Mouse (Mus musculus): ENCODE measurements around the gene Rhbdd2. TPM values are rescaled to one million over a fixed set of nuclear protein-coding genes. Genes with fewer than 3 reads are reported as not detected.
A peak's percentile ranks its signal among the peaks of the same experiment; 100 is the strongest.

Gene Rhbdd2
- total RNA-seq, 2 experiments from 2014 or later = 4.3 to 14.1 TPM

DNA sequence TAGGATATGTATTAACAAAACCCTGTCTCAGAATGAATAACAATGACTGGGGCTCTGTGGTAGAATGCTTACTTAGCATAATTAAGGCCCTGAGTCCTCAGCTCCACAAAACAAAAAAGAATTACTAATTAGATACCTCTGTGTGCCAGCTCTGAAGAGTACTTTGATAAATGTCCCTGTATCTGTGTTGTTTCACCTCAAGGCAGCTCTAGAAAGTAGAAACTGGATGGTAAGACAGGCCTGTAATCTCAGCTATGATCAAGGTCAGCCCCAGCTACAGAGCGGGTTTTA, 11.1 kb downstream of the Rhbdd2 start:
- ATAC-seq (replicated peaks; ENCODE audit: poor library complexity, severe bottlenecking) = no peak

DNA sequence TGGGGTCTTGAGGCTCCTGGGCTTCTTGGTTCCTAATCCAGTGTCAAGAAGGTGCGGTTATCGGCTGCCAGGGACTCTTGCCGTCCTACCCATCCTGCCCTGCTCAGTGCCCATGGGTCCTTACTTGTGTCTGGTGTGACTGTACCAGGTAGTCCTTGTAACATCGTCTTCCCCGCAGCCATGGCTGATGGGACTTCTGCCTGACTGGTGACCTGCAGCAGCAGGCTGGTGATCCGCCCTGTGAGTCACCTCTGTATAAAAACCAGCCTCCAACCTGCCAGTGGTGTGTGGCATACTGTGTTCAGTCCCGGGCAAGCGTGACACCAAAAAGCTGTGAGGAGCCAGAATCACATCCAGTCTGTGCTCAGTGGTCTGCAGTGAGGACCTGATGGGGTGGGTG, 11.5 kb downstream of the Rhbdd2 start:
- no peak for ATAC-seq (replicated peaks; ENCODE audit: poor library complexity, severe bottlenecking)

DNA sequence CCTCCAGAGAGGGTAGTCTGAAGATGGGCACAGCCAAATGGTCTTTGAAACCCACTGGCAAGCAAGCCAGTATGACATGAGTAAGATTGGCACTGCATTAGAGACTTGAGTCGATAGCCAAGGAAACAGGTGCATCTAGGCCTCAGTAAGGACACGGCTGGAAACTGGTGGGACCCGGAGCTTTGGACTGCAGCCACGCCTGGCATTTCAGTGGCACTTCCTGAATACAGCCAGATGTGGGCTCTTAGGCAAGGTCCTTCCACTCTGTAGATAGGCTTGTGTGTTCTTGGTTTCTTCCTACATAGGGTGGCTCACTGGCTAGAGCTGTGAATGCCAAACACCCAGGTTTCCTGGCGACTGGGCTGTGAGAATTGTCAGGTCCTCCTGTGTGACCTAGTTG, 12.9 kb downstream of the Rhbdd2 start:
- peak; percentile 40; the same call in 1 of the 2 replicates for ATAC-seq (replicated peaks; ENCODE audit: poor library complexity, severe bottlenecking)

DNA sequence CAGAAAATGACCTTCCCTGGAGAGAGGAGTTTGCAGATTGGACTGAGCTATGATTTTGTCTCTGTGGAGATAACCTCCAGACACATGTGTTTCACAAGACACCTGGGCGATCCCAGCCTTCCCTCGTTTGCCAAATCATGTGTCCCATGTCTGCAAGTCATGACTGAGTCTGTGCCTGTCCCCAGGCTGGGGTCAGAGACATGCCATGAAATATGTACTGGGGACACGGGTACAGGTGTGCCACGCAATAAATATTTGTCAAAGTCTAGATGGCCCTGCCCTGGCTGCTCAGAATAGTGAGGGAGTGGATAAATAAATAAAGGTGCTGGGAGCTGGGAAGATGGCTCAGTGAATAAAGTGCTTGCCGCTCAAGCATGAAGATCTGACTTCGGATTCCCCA, 13.6 kb downstream of the Rhbdd2 start:
- ATAC-seq (replicated peaks; ENCODE audit: poor library complexity, severe bottlenecking) = no peak

DNA sequence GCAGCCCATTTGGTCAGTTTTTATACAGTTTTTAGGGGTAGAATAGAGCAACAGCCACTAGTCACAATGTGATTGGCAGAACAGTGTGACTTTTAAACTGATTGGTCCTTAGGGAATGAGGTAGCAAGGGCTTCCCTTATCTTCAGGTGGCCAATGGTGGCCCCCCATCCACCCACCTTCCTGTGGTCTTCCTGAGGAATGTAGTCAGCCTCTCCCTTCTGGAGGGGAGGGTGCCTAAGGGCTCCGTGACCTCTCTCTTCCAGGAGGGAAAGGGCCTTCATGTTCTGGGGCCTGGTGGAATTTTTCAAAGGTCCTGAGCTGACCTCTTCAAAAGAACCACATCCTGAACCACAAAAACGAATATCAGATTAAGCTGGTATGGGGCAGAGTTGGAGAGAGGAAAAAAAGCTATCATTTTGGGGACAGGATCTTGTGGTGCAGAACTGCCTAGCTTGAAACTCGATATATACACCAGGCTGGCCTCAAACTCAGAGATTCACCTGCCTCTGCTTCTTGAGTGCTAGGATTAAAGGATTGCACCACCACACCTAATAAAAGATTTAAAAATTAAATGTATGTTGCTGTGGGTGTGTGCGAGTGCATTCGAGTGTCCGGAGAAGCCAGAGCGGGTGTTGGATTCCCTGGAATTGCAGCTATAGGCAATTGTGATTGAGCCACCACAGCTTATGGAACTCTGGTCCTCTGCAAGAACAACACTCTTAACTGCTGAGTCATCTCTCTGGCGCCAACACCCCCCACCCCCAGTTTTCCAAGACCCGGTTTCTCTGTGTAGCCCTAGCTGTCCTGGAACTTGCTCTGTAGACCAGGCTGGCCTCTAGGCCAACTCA, 16.3 kb downstream of the Rhbdd2 start:
- no peak for ATAC-seq (replicated peaks; ENCODE audit: poor library complexity, severe bottlenecking)

DNA sequence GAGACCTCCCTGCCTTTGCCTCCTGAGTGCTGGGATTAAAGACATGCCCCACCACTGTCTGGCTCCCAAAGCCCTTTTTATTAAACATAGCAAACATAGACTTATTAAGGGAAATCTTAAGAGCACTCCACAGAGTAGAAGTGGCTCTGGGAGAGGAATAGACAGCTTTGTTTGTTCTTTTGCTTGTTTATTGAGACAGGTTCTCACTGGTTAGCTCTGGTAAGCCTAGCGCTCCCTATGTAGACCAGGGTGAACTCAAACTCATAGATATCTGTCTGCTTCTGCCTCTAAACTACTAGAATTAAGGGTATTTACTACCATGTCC, 16.9 kb downstream of the Rhbdd2 start:
- no peak for ATAC-seq (replicated peaks; ENCODE audit: poor library complexity, severe bottlenecking)

DNA sequence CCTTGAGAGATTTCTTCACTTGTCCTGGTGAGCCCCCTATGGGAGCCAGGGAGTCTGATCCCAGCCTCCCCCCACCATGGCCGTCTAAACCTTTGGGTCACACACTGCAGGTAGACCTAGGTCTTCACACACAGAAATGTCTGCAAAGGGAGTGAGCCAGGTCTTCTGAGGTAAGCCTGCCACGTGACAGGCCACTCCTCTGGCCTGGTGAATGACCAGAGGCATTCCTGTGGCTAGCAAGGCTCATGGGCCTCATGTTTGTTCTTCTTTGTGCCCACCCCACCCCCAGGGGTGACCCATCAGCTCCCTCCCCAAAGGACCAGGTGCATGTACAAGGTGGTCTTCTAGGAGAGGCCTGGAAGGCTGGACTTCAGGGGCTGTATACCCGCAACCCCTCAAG, 19.1 kb downstream of the Rhbdd2 start:
- no peak for ATAC-seq (replicated peaks; ENCODE audit: poor library complexity, severe bottlenecking)

DNA sequence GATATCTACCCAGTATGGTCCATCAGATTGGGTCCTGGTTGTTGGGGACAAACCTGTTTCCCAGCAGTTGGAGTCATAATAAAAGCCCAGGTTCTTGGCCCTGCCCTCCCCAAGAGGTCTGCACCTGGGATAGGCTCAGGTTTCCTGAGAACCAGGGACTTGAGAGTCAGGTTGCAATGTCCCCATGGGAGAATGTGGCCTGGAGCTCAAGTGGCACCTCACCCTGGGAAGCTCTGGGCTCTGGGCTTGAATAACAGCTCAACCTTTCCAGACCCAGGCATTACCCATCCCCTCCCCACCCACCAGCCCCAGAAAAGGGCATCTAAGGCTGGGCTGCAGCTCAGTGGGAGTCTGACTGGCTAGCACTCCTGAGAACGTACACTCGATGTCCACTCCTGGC, 20.8 kb downstream of the Rhbdd2 start:
- no peak for ATAC-seq (replicated peaks; ENCODE audit: poor library complexity, severe bottlenecking)

DNA sequence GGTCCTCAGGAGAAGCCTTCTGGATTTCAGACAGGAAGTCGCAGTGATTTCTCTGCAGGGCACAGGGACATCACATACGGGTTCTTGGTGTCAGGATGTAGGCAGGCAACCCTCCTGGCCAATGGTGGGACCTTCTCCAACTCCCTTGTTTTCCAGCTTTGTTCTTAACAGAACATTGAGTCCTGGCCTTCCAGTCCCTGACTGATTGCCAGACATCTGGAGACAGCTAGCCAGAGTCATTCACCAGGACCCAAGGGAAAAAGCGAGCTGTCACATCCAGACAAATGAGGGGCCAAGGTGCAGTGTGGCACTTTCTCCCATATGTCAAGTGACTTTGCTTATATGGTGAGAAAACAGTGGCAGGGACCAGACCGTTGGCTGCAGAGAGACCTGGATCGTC, 23.6 kb downstream of the Rhbdd2 start:
- ATAC-seq (replicated peaks; ENCODE audit: poor library complexity, severe bottlenecking) = no peak

DNA sequence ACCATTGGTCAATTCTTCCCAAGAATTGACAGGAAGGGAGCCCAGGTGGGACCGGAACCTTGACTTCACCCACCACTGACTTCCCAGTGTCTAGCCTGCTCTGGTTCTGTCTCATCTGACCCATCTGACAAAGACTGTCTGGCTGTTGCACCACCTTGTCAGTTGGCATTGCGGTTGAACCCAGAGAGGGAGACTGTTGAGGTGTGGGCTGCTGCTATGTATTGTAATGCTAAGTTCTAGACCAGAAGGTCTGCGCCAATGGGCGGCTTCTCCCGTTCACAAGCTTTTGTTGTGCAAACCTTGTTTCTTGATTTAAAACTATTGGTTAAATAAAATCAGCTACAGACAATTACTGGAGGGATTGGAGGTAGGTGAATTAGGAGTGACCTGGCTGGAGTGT, 24.7 kb downstream of the Rhbdd2 start:
- ATAC-seq (replicated peaks; ENCODE audit: poor library complexity, severe bottlenecking) = peak; percentile 48

DNA sequence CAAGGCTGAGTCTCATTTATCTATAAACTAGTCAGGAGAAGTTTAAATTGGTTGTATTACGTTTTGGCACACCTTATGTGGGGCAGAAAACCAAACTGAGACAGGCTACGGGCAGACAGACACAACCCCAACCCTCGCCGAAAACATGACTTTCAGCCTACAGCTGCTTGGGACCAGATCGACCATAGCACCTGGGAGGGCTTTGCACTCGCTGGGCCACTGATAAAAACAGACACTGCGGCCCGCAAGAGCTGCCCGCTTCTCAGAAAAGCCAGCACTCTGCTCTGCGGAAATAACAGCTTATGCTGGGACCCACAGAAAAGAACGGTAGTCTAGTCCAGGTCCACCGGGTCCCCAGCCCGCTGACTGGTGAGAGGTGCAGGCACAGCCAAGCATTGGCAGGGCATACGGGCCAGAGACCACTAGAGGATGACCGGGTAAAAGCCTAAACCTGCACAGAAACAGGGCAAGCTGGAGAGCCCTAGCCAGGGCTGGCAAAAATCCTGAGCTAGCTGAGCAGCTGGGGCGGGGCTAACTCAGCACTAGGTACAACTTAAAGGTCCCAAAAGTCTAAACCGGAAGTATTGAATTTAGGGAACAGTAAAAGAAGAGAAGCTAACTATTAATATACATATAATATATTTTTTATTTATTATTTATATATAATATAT, 25.4 kb downstream of the Rhbdd2 start:
- ATAC-seq (replicated peaks; ENCODE audit: poor library complexity, severe bottlenecking) = peak; percentile 33

DNA sequence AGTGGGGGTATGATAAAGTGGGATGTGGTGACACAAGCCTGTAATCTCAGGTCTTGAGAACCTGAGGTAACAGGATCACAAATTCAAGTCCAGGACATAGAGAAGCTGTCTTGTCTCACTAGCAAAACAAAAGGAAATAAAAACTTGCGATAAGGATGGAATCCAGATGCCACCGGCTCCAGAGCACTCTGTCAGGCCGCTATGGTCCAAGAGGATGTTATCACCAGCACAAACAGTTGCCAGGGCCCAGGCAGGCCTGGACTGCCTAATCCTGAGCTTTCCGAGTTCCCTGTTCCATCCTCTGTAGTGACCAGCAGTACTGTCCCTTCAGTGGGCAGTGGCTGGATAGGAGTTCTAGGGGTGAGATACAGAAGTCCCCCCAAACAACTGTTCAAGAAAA, 27.5 kb downstream of the Rhbdd2 start:
- no peak for ATAC-seq (replicated peaks; ENCODE audit: poor library complexity, severe bottlenecking)

DNA sequence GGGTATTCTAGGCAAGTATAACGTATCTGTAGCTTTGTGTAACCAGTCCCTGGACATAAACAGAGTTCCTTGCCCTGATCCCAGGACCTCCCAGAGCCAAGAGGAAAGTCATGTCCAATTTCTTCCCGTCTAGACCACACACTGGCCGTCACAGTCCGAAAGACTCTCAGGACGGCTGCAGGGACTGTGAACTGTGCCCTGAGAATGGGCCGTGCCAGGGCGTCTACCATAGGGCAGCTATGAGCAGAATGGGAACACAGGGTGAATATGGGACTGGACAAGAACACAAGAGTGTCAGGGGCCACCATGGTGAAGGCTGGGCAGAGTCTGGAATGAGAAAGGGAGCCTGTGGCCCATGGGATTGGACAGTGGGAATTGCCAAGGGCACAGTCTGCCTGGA, 28.1 kb downstream of the Rhbdd2 start:
- no peak for ATAC-seq (replicated peaks; ENCODE audit: poor library complexity, severe bottlenecking)

DNA sequence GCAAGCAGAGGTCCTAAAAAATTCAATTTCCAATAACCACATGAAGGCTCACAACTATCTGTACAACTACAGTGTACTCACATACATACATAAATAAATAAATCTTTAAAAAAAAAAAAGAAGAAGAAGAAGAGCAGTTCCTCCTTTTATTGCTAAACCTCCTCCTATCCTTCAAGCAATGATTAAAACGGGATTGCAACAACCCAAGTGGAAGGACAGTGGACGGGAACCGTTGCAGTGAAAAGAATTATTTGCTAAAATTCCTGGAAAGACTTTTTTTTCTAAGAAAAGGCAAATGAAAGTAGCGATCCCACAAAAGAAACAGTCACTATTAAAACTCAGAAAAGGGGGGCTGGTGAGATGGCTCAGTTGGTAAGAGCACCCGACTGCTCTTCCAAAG, 34.5 kb downstream of the Rhbdd2 start:
- ATAC-seq (replicated peaks; ENCODE audit: poor library complexity, severe bottlenecking) = peak; percentile 66

DNA sequence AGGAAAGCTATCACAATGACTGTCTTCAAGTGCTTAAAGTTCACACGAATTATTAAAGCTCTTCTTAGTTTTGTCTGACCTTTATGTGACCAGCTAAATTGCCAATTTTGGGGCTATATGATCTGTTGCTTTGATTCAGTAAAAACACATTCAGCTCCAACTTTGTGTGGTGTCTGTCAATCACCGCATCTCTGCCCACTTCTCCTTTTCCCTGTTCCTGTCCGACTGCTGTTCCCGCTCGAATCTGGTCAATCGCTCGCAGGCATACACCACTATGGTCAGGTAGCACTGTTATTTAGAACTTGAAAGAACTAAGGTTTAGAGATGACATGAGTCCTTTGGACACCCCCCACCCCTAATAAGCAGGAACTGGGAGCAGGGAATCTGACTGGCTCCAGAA, 35.7 kb downstream of the Rhbdd2 start:
- peak; percentile 78 for ATAC-seq (replicated peaks; ENCODE audit: poor library complexity, severe bottlenecking)

DNA sequence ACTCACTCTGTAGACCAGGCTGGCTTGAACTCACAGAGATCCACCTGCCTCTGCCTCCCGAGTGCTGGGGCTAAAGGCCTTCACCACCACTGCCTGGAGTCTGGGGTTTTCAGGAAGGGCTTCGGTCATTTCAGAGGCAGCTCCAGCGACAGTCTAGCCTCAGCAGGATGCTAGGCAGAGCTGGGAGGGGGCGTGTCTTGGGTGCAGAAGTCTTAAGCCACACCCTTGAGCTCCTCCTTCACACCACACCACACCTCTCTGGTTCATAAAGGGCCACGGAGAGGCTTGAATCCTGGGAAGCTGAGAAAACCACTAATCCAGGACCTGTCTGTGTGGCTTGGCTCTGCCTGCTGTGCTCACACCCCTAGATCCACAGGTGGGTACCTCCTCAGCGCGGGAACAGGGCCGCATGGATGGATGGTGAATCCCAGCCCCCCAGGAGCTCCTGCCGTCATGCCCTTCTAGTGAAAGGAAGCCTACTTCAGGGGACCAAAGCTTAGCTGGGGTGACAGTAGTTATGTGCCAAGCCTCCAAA, 37.4 kb downstream of the Rhbdd2 start, which contains the start of gene Por:
Gene Por, plus strand, starts transcription at position 293 of the 535 bp plus-strand sequence.
- peak; percentile 75 for ATAC-seq (replicated peaks; ENCODE audit: poor library complexity, severe bottlenecking)

DNA sequence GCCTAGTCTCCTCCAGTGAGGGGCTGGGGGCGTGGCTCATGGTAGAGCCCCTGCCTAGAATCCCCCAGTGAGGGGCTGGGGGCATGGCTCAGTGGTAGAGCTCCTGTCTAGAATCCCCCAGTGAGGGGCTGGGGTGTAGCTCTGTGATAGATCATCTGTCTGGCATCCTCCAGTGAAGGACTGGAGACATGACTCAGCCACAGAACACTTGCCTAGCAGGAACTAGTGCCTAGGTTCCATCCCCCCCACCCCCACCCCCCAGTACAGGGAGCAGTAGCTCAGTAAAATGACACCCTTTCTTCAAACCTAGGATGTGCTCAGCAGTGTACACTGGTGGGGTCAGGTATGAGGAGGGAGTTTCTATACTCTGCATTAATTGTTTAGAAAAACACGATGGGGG, 38.5 kb downstream of the Rhbdd2 start:
- ATAC-seq (replicated peaks; ENCODE audit: poor library complexity, severe bottlenecking) = no peak

DNA sequence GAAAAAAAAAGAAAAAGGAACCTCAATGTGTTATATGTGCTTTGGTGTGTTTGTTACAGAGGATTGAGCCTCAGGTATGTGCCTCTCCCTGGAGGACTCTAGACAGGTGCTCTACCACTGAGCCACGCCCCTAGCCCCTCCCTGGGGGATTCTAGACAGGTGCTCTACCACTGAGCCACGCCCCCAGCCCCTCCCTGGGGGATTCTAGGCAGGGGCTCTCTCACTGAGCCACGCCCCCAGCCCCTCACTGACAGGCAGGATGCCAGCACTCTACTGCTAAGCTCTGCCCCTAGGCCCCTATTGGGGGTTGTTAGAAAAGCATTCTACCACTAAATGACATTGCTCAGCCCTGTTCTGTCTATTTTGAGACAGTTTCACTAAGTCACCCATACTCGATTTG, 40.1 kb downstream of the Rhbdd2 start:
- ATAC-seq (replicated peaks; ENCODE audit: poor library complexity, severe bottlenecking) = no peak

DNA sequence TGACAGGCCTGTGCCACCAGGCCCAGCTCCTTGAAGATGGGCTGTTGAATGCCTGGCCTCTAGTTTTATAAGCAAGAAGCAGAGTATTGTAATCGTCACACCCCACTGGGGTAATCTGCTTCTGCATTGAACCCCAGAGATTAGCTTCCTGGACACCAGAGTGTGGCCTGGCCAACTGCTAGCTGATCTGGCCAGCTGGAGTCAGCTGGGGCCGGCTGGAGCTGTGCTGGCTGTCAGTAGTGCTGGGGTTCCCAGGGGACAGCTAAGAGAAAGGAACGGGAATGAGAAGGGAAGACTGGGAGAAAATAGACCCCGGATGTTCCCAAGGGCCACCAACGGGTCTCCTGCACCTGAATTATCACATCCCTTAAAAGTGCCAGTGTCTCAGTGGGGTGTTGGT, 40.6 kb downstream of the Rhbdd2 start:
- no peak for ATAC-seq (replicated peaks; ENCODE audit: poor library complexity, severe bottlenecking)

DNA sequence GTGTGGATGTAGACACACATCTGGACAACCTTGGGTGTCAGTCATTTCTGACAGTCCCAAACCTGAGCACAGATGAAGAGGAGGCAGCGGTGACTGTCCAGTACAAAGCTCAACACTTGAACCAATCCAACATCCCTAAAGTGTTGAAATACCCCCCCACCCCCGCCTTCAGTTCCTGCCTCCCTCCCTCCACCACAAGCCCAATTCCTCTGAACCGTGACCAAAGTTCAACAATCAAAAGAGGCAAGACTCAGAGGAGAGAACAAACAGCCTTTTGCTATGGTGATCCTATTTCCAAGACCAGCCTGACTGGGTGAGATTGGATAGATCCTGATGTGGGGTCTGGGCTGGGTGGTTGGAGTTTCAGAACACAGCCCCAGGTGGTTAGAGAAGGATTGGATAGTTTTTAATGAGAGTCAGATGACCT, 41.9 kb downstream of the Rhbdd2 start:
- ATAC-seq (replicated peaks; ENCODE audit: poor library complexity, severe bottlenecking) = peak; percentile 67

DNA sequence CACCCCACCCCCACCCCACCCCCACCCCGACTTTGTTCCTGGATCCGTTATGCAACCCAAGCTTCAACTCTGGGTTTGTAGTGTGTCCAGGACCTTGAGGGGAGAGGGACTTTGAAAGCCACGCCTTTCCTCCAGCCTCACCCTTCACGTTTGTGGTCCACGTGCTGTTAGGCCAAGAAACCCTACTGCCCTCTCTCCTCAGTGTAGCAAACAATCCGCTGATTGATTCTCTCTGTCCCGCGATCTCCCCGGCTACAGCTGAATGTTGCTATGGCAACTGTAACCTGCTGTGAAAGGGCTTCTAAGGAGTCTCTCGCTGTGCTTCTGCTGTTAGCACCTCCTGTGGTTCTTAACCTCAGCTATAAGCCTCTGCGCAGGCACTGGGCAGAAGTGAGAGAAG, 42.4 kb downstream of the Rhbdd2 start:
- ATAC-seq (replicated peaks; ENCODE audit: poor library complexity, severe bottlenecking) = peak; percentile 36

DNA sequence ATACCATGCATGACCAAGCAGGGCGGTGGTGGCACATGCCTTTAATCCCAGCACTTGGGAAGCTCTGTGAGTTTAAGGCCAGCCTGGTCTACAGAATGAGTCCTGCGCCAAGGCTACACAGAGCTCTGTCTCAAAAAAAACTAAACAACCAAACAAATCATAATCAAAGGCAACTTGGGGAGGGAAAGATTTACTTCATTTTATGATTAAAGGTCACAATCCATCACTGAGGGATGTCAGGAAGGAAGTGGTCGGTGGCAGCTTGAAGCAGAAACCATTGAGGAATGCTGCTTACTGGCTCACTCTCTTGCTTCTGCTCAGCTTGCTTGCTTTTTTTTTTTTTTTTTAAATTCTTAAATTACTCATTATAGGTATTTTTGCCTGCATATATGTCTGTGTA, 44.3 kb downstream of the Rhbdd2 start:
- ATAC-seq (replicated peaks; ENCODE audit: poor library complexity, severe bottlenecking) = no peak
